20 mouse cellular contexts compared by ENCODE assay signal in genomic region chr4:147934134-147934533, GRCm38 (mm10). TPM values are rescaled to one million over a fixed set of nuclear protein-coding genes. Genes with fewer than 3 reads are reported as not detected.
DNase-seq lines count a peak whose midpoint lies in the region; ATAC-seq lines count a peak whose summit lies in the region.
"Had no signal": no experiment of that assay in that cellular context is flagged by ENCODE, and none has a peak within 500 bp of the region (broad histone marks: within the 10 kb centered on the region; RNA-seq: fewer than 3 reads in every experiment).

No protein-coding gene starts in this region.

- H3K27ac ChIP-seq in kidney, embryonic 14.5 days (ENCODE audit: low read depth, low read length): no peak overlapping the region
- H3K27ac ChIP-seq in heart, embryonic 14.5 days (replicated peaks in 1 of 2; ENCODE audit: control insufficient read depth in 1 of 2, insufficient read depth in 1 of 2, low read depth in 2 of 2, low read length in 2 of 2): peak overlapping the region in 1 of 2 experiments; percentile 28; a peak in 1 of 4 replicates
- H3K27ac ChIP-seq in limb, embryonic 12.5 days: peak overlapping the region; percentile 8; the same call in 1 of the 2 replicates
- H3K27ac ChIP-seq in midbrain, embryonic 10.5 days (replicated peaks): no peak overlapping the region
- H3K27ac ChIP-seq: hindbrain, embryonic 14.5 days; left cerebral cortex, adult 2 months; lung, embryonic 15.5 days had no signal

- no peaks in the 10 kb centered on the region for H3K9me3 ChIP-seq in kidney, embryonic 14.5 days (ENCODE audit: control insufficient read depth, low read length)
- no peaks in the 10 kb centered on the region for H3K9me3 ChIP-seq in heart, embryonic 14.5 days (ENCODE audit: control insufficient read depth, low read length)
- H3K9me3 ChIP-seq in limb, embryonic 12.5 days: no peaks in the 10 kb centered on the region
- H3K9me3 ChIP-seq in midbrain, embryonic 10.5 days (replicated peaks): no peaks in the 10 kb centered on the region
- H3K9me3 ChIP-seq: lung, embryonic 15.5 days; megakaryocyte, embryonic 14.5 days had no signal

- peaks cover 15% of the 10 kb centered on the region; the same call in 1 of the 2 replicates for H3K4me1 ChIP-seq in kidney, embryonic 14.5 days (ENCODE audit: control insufficient read depth, insufficient read depth, low read length)
- peaks cover 32 to 45% of the 10 kb centered on the region in 2 experiments for H3K4me1 ChIP-seq in heart, embryonic 14.5 days (ENCODE audit: control insufficient read depth in 2 of 2, insufficient read depth in 2 of 2, low read length in 2 of 2)
- H3K4me1 ChIP-seq in limb, embryonic 12.5 days (replicated peaks): peaks cover 45% of the 10 kb centered on the region
- H3K4me1 ChIP-seq in midbrain, embryonic 10.5 days: peaks cover 16% of the 10 kb centered on the region

- no peak for ATAC-seq in kidney, embryonic 14.5 days (ENCODE audit: low FRiP score, low TSS enrichment)
- no peak for ATAC-seq in heart, embryonic 14.5 days (ENCODE audit: insufficient number of reproducible peaks, insufficient read depth, low FRiP score, low read depth)
- ATAC-seq in limb, embryonic 12.5 days (ENCODE audit: insufficient number of reproducible peaks, insufficient read depth, low FRiP score, low TSS enrichment, low read depth): no peak
- ATAC-seq: forebrain, embryonic 16.5 days; intestine, postnatal 0 days; midbrain, embryonic 16.5 days had no signal

- no peak overlapping the region for H3K4me2 ChIP-seq in kidney, embryonic 14.5 days (replicated peaks; ENCODE audit: low read depth, low read length)
- peak overlapping the region; percentile 13; the same call in 1 of the 2 replicates for H3K4me2 ChIP-seq in heart, embryonic 14.5 days (ENCODE audit: low read length)
- 0 out of 2 replicates have a peak overlapping the region, but pooled peaks have one; percentile 2 for H3K4me2 ChIP-seq in limb, embryonic 12.5 days
- H3K4me2 ChIP-seq: hindbrain, embryonic 14.5 days; lung, embryonic 15.5 days had no signal

- peaks cover 8% of the 10 kb centered on the region; the same call in 1 of the 2 replicates for H3K36me3 ChIP-seq in kidney, embryonic 14.5 days (ENCODE audit: control insufficient read depth, insufficient read depth, low read length)
- peaks cover 31% of the 10 kb centered on the region for H3K36me3 ChIP-seq in heart, embryonic 14.5 days (ENCODE audit: control insufficient read depth, insufficient read depth, low read length)
- H3K36me3 ChIP-seq in limb, embryonic 12.5 days: peaks cover 26% of the 10 kb centered on the region
- H3K36me3 ChIP-seq in midbrain, embryonic 10.5 days: peaks cover 8% of the 10 kb centered on the region; the same call in 1 of the 2 replicates
- H3K36me3 ChIP-seq: lung, embryonic 15.5 days had no signal

- peak; percentile 26 to 42 for DNase-seq in heart, adult 18-20 months
- no peak for DNase-seq in heart, postnatal 4 days
- peak; percentile 29 for DNase-seq in kidney, postnatal 14 days
- no peak for DNase-seq in ovary, postnatal 10 days (ENCODE audit: low spot score)
- DNase-seq in midbrain, embryonic 10.5 days (ENCODE audit: low spot score): no peak
- DNase-seq: adrenal gland, adult 2 months; cerebellum, adult 11 months; cerebellum, postnatal 14 days had no signal

- no peak overlapping the region for H3K9ac ChIP-seq in kidney, embryonic 14.5 days (ENCODE audit: low read depth, low read length)
- peak overlapping the region; percentile 25 for H3K9ac ChIP-seq in heart, embryonic 14.5 days (ENCODE audit: low read length)
- no peak overlapping the region for H3K9ac ChIP-seq in limb, embryonic 12.5 days (replicated peaks)
- H3K9ac ChIP-seq: hindbrain, embryonic 14.5 days; lung, embryonic 15.5 days had no signal

- WGBS in kidney, embryonic 14.5 days: 28% methylated on average over 3 of the region's 3 CpGs
- WGBS in heart, embryonic 14.5 days: 54% methylated on average over 3 of the region's 3 CpGs
- 45% methylated on average over 3 of the region's 3 CpGs for WGBS in limb, embryonic 12.5 days
- 55% methylated on average over 3 of the region's 3 CpGs for WGBS in midbrain, embryonic 10.5 days

- H3K27me3 ChIP-seq in kidney, embryonic 14.5 days (ENCODE audit: control insufficient read depth, insufficient read depth, low read length): no peaks in the 10 kb centered on the region
- no peaks in the 10 kb centered on the region for H3K27me3 ChIP-seq in heart, embryonic 14.5 days (ENCODE audit: control insufficient read depth, insufficient read depth, low read length)
- no peaks in the 10 kb centered on the region for H3K27me3 ChIP-seq in limb, embryonic 12.5 days
- peaks cover 11% of the 10 kb centered on the region; the same call in 1 of the 2 replicates for H3K27me3 ChIP-seq in midbrain, embryonic 10.5 days (ENCODE audit: low read depth, poor library complexity, severe bottlenecking)
- H3K27me3 ChIP-seq: lung, embryonic 15.5 days had no signal

- H3K4me3 ChIP-seq in kidney, embryonic 14.5 days (ENCODE audit: low read length): no peak overlapping the region
- no peak overlapping the region for H3K4me3 ChIP-seq in heart, embryonic 14.5 days (ENCODE audit: control insufficient read depth in 1 of 2, insufficient read depth in 1 of 2, low read depth in 1 of 2, low read length in 2 of 2)
- H3K4me3 ChIP-seq in limb, embryonic 12.5 days (replicated peaks): no peak overlapping the region
- H3K4me3 ChIP-seq in midbrain, embryonic 10.5 days: no peak overlapping the region
- H3K4me3 ChIP-seq: left cerebral cortex, adult 2 months; lung, embryonic 15.5 days; megakaryocyte, embryonic 14.5 days had no signal

RNA-seq across cellular contexts. Expression of gene Plod1, which starts 2.4 kb away (rescaled TPM):
- total RNA-seq in heart, adult 18-20 months (2021): 10 to 100 TPM; 61.0 to 65.3 TPM
- total RNA-seq in heart, postnatal 4 days (2021): 10 to 100 TPM; 80.9 to 82.5 TPM
- polyA plus RNA-seq in kidney, embryonic 14.5 days (2014; fragmentation: Nextera tagmentation; extraction: Ambion mirVana): 28.5 and 40.7 TPM in 2 replicates
- 50.1 and 50.7 TPM in 2 replicates for polyA plus RNA-seq in heart, embryonic 14.5 days (2014; fragmentation: Nextera tagmentation; extraction: Ambion mirVana)
- 51.2 and 56.3 TPM in 2 replicates for polyA plus RNA-seq in limb, embryonic 12.5 days (2016; fragmentation: Nextera tagmentation; extraction: Ambion mirVana)
- 26.9 and 28.2 TPM in 2 replicates for polyA plus RNA-seq in midbrain, embryonic 10.5 days (2016; fragmentation: Nextera tagmentation; extraction: Ambion mirVana)

RNA-seq across cellular contexts. Expression of gene 2510039O18Rik, which starts 6.6 kb away (rescaled TPM):
- total RNA-seq in heart, adult 18-20 months (2021): 10 to 100 TPM; 38.1 to 43.1 TPM
- total RNA-seq in heart, postnatal 4 days (2021): 10 to 100 TPM; 46.8 to 49.3 TPM
- polyA plus RNA-seq in kidney, embryonic 14.5 days (2014; fragmentation: Nextera tagmentation; extraction: Ambion mirVana): 19.0 and 22.1 TPM in 2 replicates
- 19.3 and 22.1 TPM in 2 replicates for polyA plus RNA-seq in heart, embryonic 14.5 days (2014; fragmentation: Nextera tagmentation; extraction: Ambion mirVana)
- polyA plus RNA-seq in limb, embryonic 12.5 days (2016; fragmentation: Nextera tagmentation; extraction: Ambion mirVana): 23.5 and 26.0 TPM in 2 replicates
- 11.6 and 11.7 TPM in 2 replicates for polyA plus RNA-seq in midbrain, embryonic 10.5 days (2016; fragmentation: Nextera tagmentation; extraction: Ambion mirVana)

RNA-seq across cellular contexts. Expression of gene Mfn2, which starts 29.6 kb away (rescaled TPM):
- 100 to 1,000 TPM; 623 to 655 TPM for total RNA-seq in heart, adult 18-20 months (2021)
- total RNA-seq in heart, postnatal 4 days (2021): 100 to 1,000 TPM; 505 to 526 TPM
- polyA plus RNA-seq in kidney, embryonic 14.5 days (2014; fragmentation: Nextera tagmentation; extraction: Ambion mirVana): 12.1 and 31.0 TPM in 2 replicates
- 107 and 117 TPM in 2 replicates for polyA plus RNA-seq in heart, embryonic 14.5 days (2014; fragmentation: Nextera tagmentation; extraction: Ambion mirVana)
- 32.3 and 32.5 TPM in 2 replicates for polyA plus RNA-seq in limb, embryonic 12.5 days (2016; fragmentation: Nextera tagmentation; extraction: Ambion mirVana)
- 45.1 and 53.2 TPM in 2 replicates for polyA plus RNA-seq in midbrain, embryonic 10.5 days (2016; fragmentation: Nextera tagmentation; extraction: Ambion mirVana)

RNA-seq across cellular contexts. Expression of gene Nppb, which starts 51.5 kb away (rescaled TPM):
- 100 to 1,000 TPM; 170 to 310 TPM for total RNA-seq in heart, adult 18-20 months (2021)
- 100 to 1,000 TPM; 736 to 787 TPM for total RNA-seq in heart, postnatal 4 days (2021)
- not detected in 2 replicates for polyA plus RNA-seq in kidney, embryonic 14.5 days (2014; fragmentation: Nextera tagmentation; extraction: Ambion mirVana)
- polyA plus RNA-seq in heart, embryonic 14.5 days (2014; fragmentation: Nextera tagmentation; extraction: Ambion mirVana): 180 and 234 TPM in 2 replicates
- 0.28 TPM in 1 of 2 replicates, not detected in the other for polyA plus RNA-seq in limb, embryonic 12.5 days (2016; fragmentation: Nextera tagmentation; extraction: Ambion mirVana)
- polyA plus RNA-seq in midbrain, embryonic 10.5 days (2016; fragmentation: Nextera tagmentation; extraction: Ambion mirVana): not detected in 2 replicates
- total RNA-seq: granulocyte monocyte progenitor cell, adult 5-6 weeks; left cerebral cortex, adult 2 months; liver, adult 2 months had no signal
- polyA plus RNA-seq: adrenal gland, adult 2 months; forebrain, embryonic 16.5 days; intestine, postnatal 0 days; liver, adult 2 months; midbrain, embryonic 16.5 days had no signal

Comparison
In these comparisons a context has a peak if more than half of its experiments do, and no peak if none do; other contexts are left out.
1. DNase-seq: peak in heart, adult 18-20 months (2 of 2) and kidney, postnatal 14 days (single experiment); none in heart, postnatal 4 days (single experiment), ovary, postnatal 10 days (single experiment) and midbrain, embryonic 10.5 days (single experiment).